Mouse (Mus musculus) kidney, postnatal 10 days (tissue): ENCODE results near the gene Smok3c.
"Not testable (repeated sequence)": the region's sequence is repeated elsewhere in the genome, so short reads cannot be mapped to it uniquely, and the experiment has no call there.

Experiments used
- DNase-seq: peaks from one replicate; pipeline ENCODE4 v3.0.0; 2021; ENCODE audit warnings: mixed read lengths

Smok3c gene

GRCm38 (mm10) chr5:138052894-138053293 is at the start of gene Smok3c:
TSS of gene Smok3c (plus strand) at chr5:138053194.
- not testable (repeated sequence) for DNase-seq

GRCm38 (mm10) chr5:138009437-138009836 is 43.6 kb upstream of the Smok3c start:
- no peak for DNase-seq

GRCm38 (mm10) chr5:138012382-138012781 is 40.6 kb upstream of the Smok3c start:
- DNase-seq, result no peak

GRCm38 (mm10) chr5:138016530-138016929 is 36.5 kb upstream of the Smok3c start:
- DNase-seq, result no peak

GRCm38 (mm10) chr5:138016997-138017396 is 36.0 kb upstream of the Smok3c start:
- no peak for DNase-seq

- not testable (repeated sequence) for DNase-seq
Observed at GRCm38 (mm10) chr5:138019577-138019976, 33.4 kb upstream of the Smok3c start.

- not testable (repeated sequence) for DNase-seq
Observed at GRCm38 (mm10) chr5:138020961-138021479, 32.0 kb upstream of the Smok3c start, which contains the start of the genes Smok3a and Smok3b. TSS of gene Smok3a (plus strand) at chr5:138021261. TSS of gene Smok3b (plus strand) at chr5:138021429.

- DNase-seq, result no peak
Observed at GRCm38 (mm10) chr5:138073803-138074202, 20.8 kb downstream of the Smok3c start.

GRCm38 (mm10) chr5:138075684-138076083 is 22.7 kb downstream of the Smok3c start:
- peak; percentile 33 for DNase-seq

GRCm38 (mm10) chr5:138076148-138076547 is 23.2 kb downstream of the Smok3c start:
- no peak for DNase-seq

- DNase-seq, result no peak
Observed at GRCm38 (mm10) chr5:138080456-138080855, 27.5 kb downstream of the Smok3c start.

GRCm38 (mm10) chr5:138081446-138081845 is 28.5 kb downstream of the Smok3c start:
- DNase-seq, result no peak

- DNase-seq, result no peak
Observed at GRCm38 (mm10) chr5:138083318-138083900, 30.4 kb downstream of the Smok3c start.

- DNase-seq, result no peak
Observed at GRCm38 (mm10) chr5:138083936-138084335, 30.9 kb downstream of the Smok3c start.

- DNase-seq, result no peak
Observed at GRCm38 (mm10) chr5:138084507-138084906, 31.5 kb downstream of the Smok3c start.

- DNase-seq, result peak; percentile 86
Observed at GRCm38 (mm10) chr5:138084996-138085395, 32.0 kb downstream of the Smok3c start, which contains the start of gene Zkscan1. TSS of gene Zkscan1 (plus strand) at chr5:138085084.

GRCm38 (mm10) chr5:138085421-138085911 is 32.5 kb downstream of the Smok3c start:
- peak; percentile 33 for DNase-seq

- DNase-seq, result no peak
Observed at GRCm38 (mm10) chr5:138086842-138087241, 33.8 kb downstream of the Smok3c start.

- no peak for DNase-seq
Observed at GRCm38 (mm10) chr5:138088366-138088765, 35.4 kb downstream of the Smok3c start.

GRCm38 (mm10) chr5:138089108-138089551 is 36.1 kb downstream of the Smok3c start:
- DNase-seq, result peak; percentile 51

GRCm38 (mm10) chr5:138090271-138090670 is 37.3 kb downstream of the Smok3c start:
- DNase-seq, result peak; percentile 32

- no peak for DNase-seq
Observed at GRCm38 (mm10) chr5:138090737-138091136, 37.7 kb downstream of the Smok3c start.

GRCm38 (mm10) chr5:138092771-138093170 is 39.8 kb downstream of the Smok3c start:
- DNase-seq, result no peak

GRCm38 (mm10) chr5:138094474-138094873 is 41.5 kb downstream of the Smok3c start:
- DNase-seq, result no peak
